Mouse (Mus musculus): Measurements from ENCODE around the gene Syt3. TPM values are rescaled to one million over a fixed set of nuclear protein-coding genes. Genes with fewer than 3 reads are reported as not detected.

The Syt3 gene
- polyA plus RNA-seq, 1 experiment from 2014 or later: 0.40 TPM

DNA sequence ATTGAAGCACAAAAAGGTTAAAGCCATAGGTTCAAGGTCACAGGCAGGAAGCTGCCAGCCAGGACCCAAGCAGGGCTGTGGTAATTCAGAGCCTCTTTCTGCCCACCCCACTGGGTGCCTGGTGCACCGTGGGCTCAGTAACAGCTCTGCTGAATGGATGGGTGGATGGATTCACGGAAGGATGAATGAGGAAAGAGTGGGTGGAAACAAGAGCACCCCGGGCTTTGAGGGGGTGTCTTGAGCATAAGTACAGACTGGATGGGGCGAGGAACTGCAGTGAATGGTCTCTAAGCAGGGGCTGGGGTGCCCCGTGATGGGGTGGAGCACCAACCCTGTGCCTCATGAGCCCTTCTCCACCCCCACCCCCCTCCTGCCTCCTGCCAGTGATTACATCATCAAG lies 42.2 kb upstream of the Syt3 start:
- 60% methylated on average over 5 of the region's 5 CpGs for WGBS
- H3K36me3 ChIP-seq (ENCODE audit: control insufficient read depth, insufficient read depth, low read length): no peaks in the 10 kb centered on the region
- H3K4me1 ChIP-seq (replicated peaks; ENCODE audit: control insufficient read depth, insufficient read depth, low read length): no peaks in the 10 kb centered on the region
- no peak for DNase-seq (ENCODE audit: low spot score)
- H3K4me2 ChIP-seq: no peak overlapping the region
- no peaks in the 10 kb centered on the region for H3K9me3 ChIP-seq (ENCODE audit: control insufficient read depth, low read length)
- H3K27ac ChIP-seq (ENCODE audit: low read depth, low read length): no peak overlapping the region
- peaks cover 50% of the 10 kb centered on the region for H3K27me3 ChIP-seq (replicated peaks; ENCODE audit: control insufficient read depth, insufficient read depth, low read length)
- no peak overlapping the region for H3K4me3 ChIP-seq (ENCODE audit: low read depth, low read length)
- H3K9ac ChIP-seq (ENCODE audit: low read depth, low read length): no peak overlapping the region
- ATAC-seq (replicated peaks; ENCODE audit: low FRiP score): no peak

- no peaks in the 10 kb centered on the region for H3K9me3 ChIP-seq (ENCODE audit: control insufficient read depth, low read length)
These were observed 40.4 kb upstream of the Syt3 start for GRCm38 (mm10) chr7:44343459-44344015.

GRCm38 (mm10) chr7:44344622-44345021 lies 39.3 kb upstream of the Syt3 start:
- Histone ChIP-seq H3K36me3 (ENCODE audit: control insufficient read depth, insufficient read depth, low read length) (no peaks in the 10 kb centered on the region), H3K4me3 (ENCODE audit: low read depth, low read length) (no peak overlapping the region), H3K27me3 (replicated peaks; ENCODE audit: control insufficient read depth, insufficient read depth, low read length) (peaks cover 33% of the 10 kb centered on the region), H3K4me1 (replicated peaks; ENCODE audit: control insufficient read depth, insufficient read depth, low read length) (no peaks in the 10 kb centered on the region), H3K9ac (ENCODE audit: low read depth, low read length) (no peak overlapping the region), H3K9me3 (ENCODE audit: control insufficient read depth, low read length) (no peaks in the 10 kb centered on the region), H3K27ac (ENCODE audit: low read depth, low read length) (no peak overlapping the region), H3K4me2 (no peak overlapping the region)
- WGBS: 58% methylated on average over 12 of the region's 12 CpGs
- DNase-seq (ENCODE audit: low spot score): no peak
- no peak for ATAC-seq (replicated peaks; ENCODE audit: low FRiP score)

More at GRCm38 (mm10) chr7:44343459-44344015, 40.4 kb upstream of the Syt3 start:
- Histone ChIP-seq H3K27ac (ENCODE audit: low read depth, low read length) (no peak overlapping the region), H3K36me3 (ENCODE audit: control insufficient read depth, insufficient read depth, low read length) (no peaks in the 10 kb centered on the region), H3K9ac (ENCODE audit: low read depth, low read length) (no peak overlapping the region), H3K4me1 (replicated peaks; ENCODE audit: control insufficient read depth, insufficient read depth, low read length) (no peaks in the 10 kb centered on the region), H3K4me3 (ENCODE audit: low read depth, low read length) (no peak overlapping the region), H3K4me2 (no peak overlapping the region), H3K27me3 (replicated peaks; ENCODE audit: control insufficient read depth, insufficient read depth, low read length) (peaks cover 37% of the 10 kb centered on the region)
- ATAC-seq (replicated peaks; ENCODE audit: low FRiP score) (no peak; the same call in 1 of the 2 replicates), DNase-seq (ENCODE audit: low spot score) (no peak)
- WGBS: 15% methylated on average over 11 of the region's 11 CpGs

GRCm38 (mm10) chr7:44349043-44349442 lies 34.9 kb upstream of the Syt3 start:
- Histone ChIP-seq H3K4me1 (replicated peaks; ENCODE audit: control insufficient read depth, insufficient read depth, low read length) (peaks cover 5% of the 10 kb centered on the region; the same call in 1 of the 2 replicates), H3K36me3 (ENCODE audit: control insufficient read depth, insufficient read depth, low read length) (no peaks in the 10 kb centered on the region), H3K27me3 (replicated peaks; ENCODE audit: control insufficient read depth, insufficient read depth, low read length) (peaks cover 62% of the 10 kb centered on the region), H3K9me3 (ENCODE audit: control insufficient read depth, low read length) (no peaks in the 10 kb centered on the region), H3K4me3 (ENCODE audit: low read depth, low read length) (no peak overlapping the region), H3K27ac (ENCODE audit: low read depth, low read length) (no peak overlapping the region), H3K9ac (ENCODE audit: low read depth, low read length) (no peak overlapping the region), H3K4me2 (no peak overlapping the region)
- ATAC-seq (replicated peaks; ENCODE audit: low FRiP score): no peak
- DNase-seq (ENCODE audit: low spot score): no peak
- WGBS: 15% methylated on average over 3 of the region's 3 CpGs

DNA sequence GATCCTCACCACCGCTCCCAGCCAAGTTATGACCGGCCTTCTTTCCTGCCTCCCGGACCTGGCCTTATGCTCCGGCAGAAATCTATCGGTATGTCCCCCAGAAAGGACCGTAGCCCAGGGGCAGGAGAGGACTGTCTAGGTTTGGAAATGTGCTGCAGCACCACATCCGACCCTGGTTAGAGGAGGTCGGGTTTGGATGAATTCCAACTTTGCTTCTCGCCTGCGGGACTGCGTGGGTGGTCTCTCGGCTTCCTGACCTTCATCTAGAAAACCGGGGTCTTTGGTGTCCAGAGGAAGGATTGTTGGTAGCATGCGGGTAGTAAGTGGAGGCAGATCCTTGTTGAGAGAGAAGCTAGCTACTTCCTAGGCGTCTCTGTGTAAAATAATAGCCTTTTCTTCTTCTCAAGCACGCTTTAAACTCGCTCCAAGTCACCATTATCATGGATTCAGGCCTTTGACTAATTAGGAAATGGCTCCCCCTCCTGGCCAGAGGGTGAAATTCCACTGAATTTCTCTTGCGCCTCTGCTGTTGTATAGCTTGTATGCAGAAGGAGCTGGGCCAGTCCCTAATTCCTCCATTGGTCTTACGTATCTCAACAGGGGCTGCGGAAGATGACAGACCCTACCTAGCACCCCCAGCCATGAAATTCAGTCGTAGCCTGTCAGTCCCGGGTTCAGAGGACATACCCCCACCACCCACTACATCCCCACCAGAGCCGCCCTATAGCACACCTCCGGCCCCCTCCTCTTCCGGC lies 32.8 kb upstream of the Syt3 start:
- H3K9ac ChIP-seq (ENCODE audit: low read depth, low read length): no peak overlapping the region
- H3K9me3 ChIP-seq (ENCODE audit: control insufficient read depth, low read length): no peaks in the 10 kb centered on the region
- H3K4me3 ChIP-seq (ENCODE audit: low read depth, low read length): no peak overlapping the region
- peak; percentile 34; the same call in 1 of the 2 replicates for ATAC-seq (replicated peaks; ENCODE audit: low FRiP score)
- 11% methylated on average over 25 of the region's 25 CpGs for WGBS
- H3K4me1 ChIP-seq (replicated peaks; ENCODE audit: control insufficient read depth, insufficient read depth, low read length): peaks cover 5% of the 10 kb centered on the region; the same call in 1 of the 2 replicates
- peak overlapping the region; percentile 43 for H3K4me2 ChIP-seq
- DNase-seq (ENCODE audit: low spot score): peak; percentile 74
- H3K27ac ChIP-seq (ENCODE audit: low read depth, low read length): no peak overlapping the region
- H3K27me3 ChIP-seq (replicated peaks; ENCODE audit: control insufficient read depth, insufficient read depth, low read length): peaks cover 76% of the 10 kb centered on the region
- no peaks in the 10 kb centered on the region for H3K36me3 ChIP-seq (ENCODE audit: control insufficient read depth, insufficient read depth, low read length)

DNA sequence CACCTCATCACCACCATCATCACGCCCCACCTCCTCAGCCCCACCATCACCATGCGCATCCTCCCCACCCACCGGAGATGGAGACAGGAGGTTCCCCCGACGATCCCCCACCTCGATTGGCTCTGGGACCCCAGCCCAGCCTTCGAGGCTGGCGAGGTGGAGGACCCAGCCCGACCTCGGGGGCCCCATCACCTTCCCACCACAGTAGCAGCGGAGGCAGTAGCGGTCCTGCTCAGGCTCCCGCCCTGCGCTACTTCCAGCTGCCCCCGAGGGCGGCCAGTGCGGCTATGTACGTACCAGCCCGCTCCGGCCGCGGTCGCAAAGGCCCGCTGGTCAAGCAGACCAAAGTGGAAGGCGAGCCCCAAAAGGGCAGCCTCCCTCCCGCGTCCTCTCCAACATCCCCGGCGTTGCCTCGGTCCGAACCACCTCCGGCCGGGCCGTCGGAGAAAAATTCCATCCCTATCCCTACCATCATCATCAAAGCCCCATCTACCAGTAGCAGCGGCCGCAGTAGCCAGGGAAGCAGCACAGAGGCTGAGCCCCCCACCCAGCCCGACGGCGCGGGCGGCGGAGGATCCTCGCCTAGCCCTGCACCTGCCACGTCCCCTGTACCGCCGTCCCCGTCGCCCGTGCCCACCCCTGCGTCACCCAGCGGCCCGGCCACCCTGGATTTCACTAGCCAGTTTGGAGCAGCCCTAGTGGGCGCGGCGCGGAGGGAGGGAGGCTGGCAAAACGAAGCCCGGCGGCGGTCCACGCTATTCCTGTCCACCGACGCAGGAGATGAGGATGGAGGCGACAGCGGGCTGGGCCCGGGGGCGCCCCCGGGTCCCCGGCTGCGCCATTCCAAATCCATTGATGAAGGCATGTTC lies 31.8 kb upstream of the Syt3 start:
- ATAC-seq (replicated peaks; ENCODE audit: low FRiP score) (no peak), DNase-seq (ENCODE audit: low spot score) (no peak)
- no peak overlapping the region for H3K4me2 ChIP-seq
- H3K27me3 ChIP-seq (replicated peaks; ENCODE audit: control insufficient read depth, insufficient read depth, low read length): peaks cover 86% of the 10 kb centered on the region
- peaks cover 5% of the 10 kb centered on the region; the same call in 1 of the 2 replicates for H3K4me1 ChIP-seq (replicated peaks; ENCODE audit: control insufficient read depth, insufficient read depth, low read length)
- H3K4me3 ChIP-seq (ENCODE audit: low read depth, low read length): no peak overlapping the region
- H3K9me3 ChIP-seq (ENCODE audit: control insufficient read depth, low read length): no peaks in the 10 kb centered on the region
- H3K9ac ChIP-seq (ENCODE audit: low read depth, low read length): no peak overlapping the region
- WGBS: 7% methylated on average over 66 of the region's 71 CpGs
- no peaks in the 10 kb centered on the region for H3K36me3 ChIP-seq (ENCODE audit: control insufficient read depth, insufficient read depth, low read length)
- no peak overlapping the region for H3K27ac ChIP-seq (ENCODE audit: low read depth, low read length)

DNA sequence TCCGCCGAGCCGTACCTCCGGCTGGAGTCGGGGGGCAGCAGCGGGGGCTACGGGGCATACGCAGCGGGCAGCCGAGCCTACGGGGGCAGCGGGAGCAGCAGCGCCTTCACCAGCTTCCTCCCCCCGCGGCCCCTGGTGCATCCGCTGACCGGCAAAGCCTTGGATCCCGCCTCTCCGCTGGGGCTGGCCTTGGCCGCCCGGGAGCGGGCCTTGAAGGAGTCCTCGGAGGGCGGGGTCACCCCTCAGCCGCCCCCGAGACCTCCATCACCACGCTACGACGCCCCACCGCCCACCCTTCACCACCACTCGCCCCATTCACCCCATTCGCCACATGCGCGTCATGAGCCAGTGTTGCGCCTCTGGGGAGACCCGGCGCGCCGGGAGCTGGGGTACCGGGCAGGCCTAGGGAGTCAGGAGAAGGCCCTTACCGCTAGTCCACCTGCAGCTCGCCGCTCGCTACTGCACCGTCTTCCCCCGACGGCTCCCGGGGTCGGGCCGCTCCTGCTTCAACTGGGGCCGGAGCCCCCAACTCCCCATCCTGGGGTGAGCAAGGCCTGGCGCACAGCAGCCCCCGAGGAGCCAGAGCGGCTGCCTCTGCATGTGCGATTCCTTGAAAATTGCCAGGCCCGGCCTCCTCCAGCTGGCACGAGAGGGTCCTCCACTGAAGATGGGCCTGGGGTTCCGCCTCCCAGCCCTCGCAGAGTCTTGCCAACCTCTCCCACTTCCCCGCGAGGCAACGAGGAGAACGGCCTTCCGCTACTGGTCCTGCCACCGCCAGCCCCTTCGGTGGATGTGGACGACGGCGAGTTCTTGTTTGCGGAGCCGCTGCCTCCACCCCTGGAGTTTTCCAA lies 30.9 kb upstream of the Syt3 start:
- Histone ChIP-seq H3K27me3 (replicated peaks; ENCODE audit: control insufficient read depth, insufficient read depth, low read length) (peaks cover 94% of the 10 kb centered on the region), H3K4me2 (peak overlapping the region; percentile 20; the same call in 1 of the 2 replicates), H3K9me3 (ENCODE audit: control insufficient read depth, low read length) (no peaks in the 10 kb centered on the region), H3K27ac (ENCODE audit: low read depth, low read length) (no peak overlapping the region), H3K9ac (ENCODE audit: low read depth, low read length) (no peak overlapping the region), H3K4me1 (replicated peaks; ENCODE audit: control insufficient read depth, insufficient read depth, low read length) (peaks cover 8% of the 10 kb centered on the region), H3K36me3 (ENCODE audit: control insufficient read depth, insufficient read depth, low read length) (no peaks in the 10 kb centered on the region), H3K4me3 (ENCODE audit: low read depth, low read length) (no peak overlapping the region)
- ATAC-seq (replicated peaks; ENCODE audit: low FRiP score) (no peak), DNase-seq (ENCODE audit: low spot score) (peak; percentile 37)
- WGBS: 3% methylated on average over 63 of the region's 71 CpGs
